In the genomic region with DNA sequence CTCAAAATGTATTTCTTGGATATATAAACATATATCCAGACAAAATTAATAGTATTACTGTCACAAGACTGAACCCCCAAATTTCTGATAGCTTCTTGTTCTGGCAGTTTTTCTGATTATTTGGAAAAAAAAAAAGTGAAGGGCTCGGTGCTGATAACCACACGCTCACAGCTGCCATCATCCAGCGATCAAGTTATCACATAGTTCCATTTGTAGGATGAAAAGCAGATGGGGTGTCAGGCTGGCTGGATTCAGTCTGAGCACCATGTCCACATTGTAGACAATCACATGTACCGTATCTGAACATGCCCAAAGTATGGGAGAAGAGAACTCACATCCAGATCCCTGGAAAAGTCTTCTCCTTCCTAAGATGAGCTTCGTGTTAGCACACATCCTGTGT, we compare ENCODE assay signal across 25 mouse cellular contexts. TPM values are rescaled to one million over a fixed set of nuclear protein-coding genes. Genes with fewer than 3 reads are reported as not detected.
A peak's percentile ranks its signal among the peaks of the same experiment; 100 is the strongest.
DNase-seq lines count a peak whose midpoint lies in the region; ATAC-seq and TF ChIP-seq lines count a peak whose summit lies in the region.
"Had no signal": no experiment of that assay in that cellular context is flagged by ENCODE, and none has a peak within 500 bp of the region (broad histone marks: within the 10 kb centered on the region; RNA-seq: fewer than 3 reads in every experiment).

No protein-coding gene starts in this region.

- intact Hi-C loops in heart, postnatal 25 days (cut with DNase I): no loop called here

- H3K4me1 ChIP-seq in liver, embryonic 14.5 days (replicated peaks; ENCODE audit: control insufficient read depth in 2 of 2, insufficient read depth in 2 of 2, low read length in 1 of 2): no peaks in the 10 kb centered on the region
- no peaks in the 10 kb centered on the region for H3K4me1 ChIP-seq in MEL (ENCODE audit: control insufficient read depth in 1 of 2, insufficient read depth in 2 of 2, low read length in 2 of 2)
- H3K4me1 ChIP-seq: embryonic facial prominence, embryonic 10.5 days; embryonic facial prominence, embryonic 13.5 days had no signal

- H3K4me3 ChIP-seq in liver, embryonic 14.5 days (ENCODE audit: insufficient read depth in 1 of 2, low read depth in 2 of 2, low read length in 2 of 2): no peak overlapping the region
- no peak overlapping the region for H3K4me3 ChIP-seq in MEL (ENCODE audit: control insufficient read depth in 1 of 2, insufficient read depth in 1 of 2, low read depth in 2 of 2, low read length in 2 of 2)
- H3K4me3 ChIP-seq: embryonic facial prominence, embryonic 10.5 days; embryonic facial prominence, embryonic 13.5 days; gastrocnemius, adult 2 months had no signal

- H3K79me2 ChIP-seq in MEL (ENCODE audit: control insufficient read depth, insufficient read depth, low read length, poor library complexity): no peaks in the 10 kb centered on the region

- H3K9me3 ChIP-seq in liver, embryonic 14.5 days (ENCODE audit: control insufficient read depth, low read length): no peaks in the 10 kb centered on the region
- H3K9me3 ChIP-seq in MEL (replicated peaks; ENCODE audit: insufficient read depth, low read length): no peaks in the 10 kb centered on the region
- H3K9me3 ChIP-seq: embryonic facial prominence, embryonic 10.5 days; embryonic facial prominence, embryonic 13.5 days had no signal

- TF ChIP-seq RAD21 in MEL (IDR thresholded peaks at IDR 0.05; ENCODE audit: low read depth, low read length): no peak

- 65% methylated on average over 5 of the region's 5 CpGs for WGBS in liver, embryonic 14.5 days (ENCODE audit: insufficient replicate concordance)

- no peaks in the 10 kb centered on the region for H3K36me3 ChIP-seq in liver, embryonic 14.5 days (replicated peaks; ENCODE audit: control insufficient read depth, insufficient read depth, low read depth)
- no peaks in the 10 kb centered on the region for H3K36me3 ChIP-seq in MEL (ENCODE audit: control insufficient read depth in 1 of 2, insufficient read depth in 2 of 2, low read length in 2 of 2)
- H3K36me3 ChIP-seq: embryonic facial prominence, embryonic 10.5 days; embryonic facial prominence, embryonic 13.5 days had no signal

- ATAC-seq in liver, embryonic 14.5 days (ENCODE audit: insufficient read depth): no peak
- ATAC-seq in erythroid progenitor cell, adult 5-6 weeks (replicated peaks; ENCODE audit: low FRiP score, poor library complexity, severe bottlenecking): peak; percentile 95
- peak; percentile 98 for ATAC-seq in megakaryocyte-erythroid progenitor cell, adult 5-6 weeks (replicated peaks; ENCODE audit: low FRiP score, low TSS enrichment, poor library complexity, severe bottlenecking)
- ATAC-seq: forebrain, embryonic 14.5 days; forebrain, postnatal 0 days; hindbrain, postnatal 0 days had no signal

- no peak overlapping the region for H3K4me2 ChIP-seq in liver, embryonic 14.5 days (ENCODE audit: low read depth)
- H3K4me2 ChIP-seq: embryonic facial prominence, embryonic 13.5 days; heart, embryonic 11.5 days; hindbrain, embryonic 14.5 days had no signal

- no peak overlapping the region for H3K9ac ChIP-seq in liver, embryonic 14.5 days (replicated peaks)
- no peak overlapping the region for H3K9ac ChIP-seq in MEL (ENCODE audit: control insufficient read depth, low read depth, low read length, poor library complexity, severe bottlenecking)
- H3K9ac ChIP-seq: embryonic facial prominence, embryonic 13.5 days; forebrain, postnatal 0 days; hindbrain, embryonic 14.5 days had no signal

- TF ChIP-seq EP300 in liver, embryonic 14.5 days (IDR thresholded peaks at IDR 0.05; ENCODE audit: low read depth): 0 out of 2 replicates have a peak, but pooled peaks have one; percentile 6
- TF ChIP-seq EP300 in MEL (IDR thresholded peaks at IDR 0.05; ENCODE audit: low read depth in 1 of 2, low read length in 2 of 2): no peak

- no peak for DNase-seq in liver, embryonic 14.5 days (ENCODE audit: low read depth in 3 of 3, low spot score in 3 of 3)
- no peak for DNase-seq in liver
- DNase-seq in MEL (ENCODE audit: low read depth, low spot score): no peak
- no peak for DNase-seq in heart, postnatal 25 days (ENCODE audit: low spot score)
- no peak for DNase-seq in layer of hippocampus, adult 18-20 months (ENCODE audit: low spot score in 2 of 2)
- DNase-seq: adrenal gland, adult 2 months; adrenal gland, postnatal 14 days; cerebellum, adult 11-12 months; cerebellum, adult 8-10 months; cerebellum, postnatal 10 days; cerebellum, postnatal 36 days; embryo, embryonic 11 days; forebrain, postnatal 0 days; gastrocnemius, adult 2 months; gastrocnemius, postnatal 14 days; heart, adult 11 months; heart, postnatal 36 days had no signal

- H3K27me3 ChIP-seq in liver, embryonic 14.5 days (ENCODE audit: control insufficient read depth, insufficient read depth, low read length): no peaks in the 10 kb centered on the region
- no peaks in the 10 kb centered on the region; a peak in 3 of 4 replicates for H3K27me3 ChIP-seq in MEL (ENCODE audit: control insufficient read depth in 1 of 2, insufficient read depth in 2 of 2, low read length in 2 of 2)
- H3K27me3 ChIP-seq: embryonic facial prominence, embryonic 13.5 days had no signal

- H3K27ac ChIP-seq in liver, embryonic 14.5 days: no peak overlapping the region
- no peak overlapping the region for H3K27ac ChIP-seq in MEL (ENCODE audit: control insufficient read depth, low read depth, low read length)
- H3K27ac ChIP-seq: embryonic facial prominence, embryonic 10.5 days; embryonic facial prominence, embryonic 13.5 days; gastrocnemius, adult 2 months; hindbrain, embryonic 14.5 days; hindbrain, postnatal 0 days had no signal

- TF ChIP-seq CTCF in liver, embryonic 14.5 days (IDR thresholded peaks at IDR 0.05; ENCODE audit: low read depth): no peak
- TF ChIP-seq CTCF in MEL (IDR thresholded peaks at IDR 0.05 in 2 of 3, conservative IDR thresholded peaks at IDR 0.05 in 1 of 3; ENCODE audit: control insufficient read depth in 1 of 3, insufficient read depth in 1 of 3, low read depth in 2 of 3, low read length in 3 of 3, poor library complexity in 1 of 3, severe bottlenecking in 1 of 3): no peak

- TF ChIP-seq POLR2A in MEL (IDR thresholded peaks at IDR 0.05; ENCODE audit: control insufficient read depth in 1 of 2, insufficient read depth in 1 of 2, low read depth in 1 of 2, low read length in 2 of 2, poor library complexity in 1 of 2): no peak

TF ChIP-seq in MEL, 35 proteins besides CTCF, POLR2A, EP300 and RAD21:
- TF ChIP-seq ZNF384 (IDR thresholded peaks at IDR 0.05; ENCODE audit: low read depth, low read length): 0 out of 2 replicates have a peak, but pooled peaks have one; percentile 25
- TF ChIP-seq TCF12 (IDR thresholded peaks at IDR 0.05; ENCODE audit: low read depth, low read length): 0 out of 2 replicates have a peak, but pooled peaks have one; percentile 9
- TF ChIP-seq ZMIZ1 (IDR thresholded peaks at IDR 0.05; ENCODE audit: low read depth, low read length): no peak
TF ChIP-seq in MEL: peak in this region for 2.

RNA-seq across cellular contexts. Expression of gene Usp15, which starts 26.0 kb away (rescaled TPM):
- 24.9 and 44.2 TPM in 2 replicates for polyA plus RNA-seq in liver, embryonic 14.5 days (2012; rRNA removed)
- polyA plus RNA-seq in liver, embryonic 14.5 days (2014; fragmentation: Nextera tagmentation; extraction: Ambion mirVana): 94.2 and 104 TPM in 2 replicates
- 98.2 and 118 TPM in 2 replicates for total RNA-seq in MEL (2012; rRNA removed)
- 100 to 1,000 TPM; 117 to 150 TPM for polyA plus RNA-seq in MEL (2012; ENCODE audit: insufficient read depth in 1 of 2, insufficient read length in 2 of 2, low read depth in 1 of 2, low replicate concordance in 2 of 2, missing spikeins in 1 of 2)
- total RNA-seq in erythroid progenitor cell, adult 5-6 weeks (2015; ENCODE audit: low replicate concordance): 405 and 417 TPM in 2 replicates
- 704 and 813 TPM in 2 replicates for total RNA-seq in erythroid progenitor cell, adult 5-6 weeks (2017; ENCODE audit: low replicate concordance)
- total RNA-seq in megakaryocyte-erythroid progenitor cell, adult 5-6 weeks (2014; fragmentation: Nextera tagmentation): 238 and 273 TPM in 2 replicates
- 392 and 407 TPM in 2 replicates for total RNA-seq in megakaryocyte-erythroid progenitor cell, adult 5-6 weeks (2017)
- total RNA-seq in heart, postnatal 25 days (2021): 10 to 100 TPM; 88.5 to 94.6 TPM
- 10 to 100 TPM; 90.1 to 90.4 TPM for total RNA-seq in layer of hippocampus, adult 18-20 months (2021)

RNA-seq across cellular contexts. Expression of gene Fam19a2, which starts 41.0 kb away (rescaled TPM):
- 0.12 and 0.14 TPM in 2 replicates for polyA plus RNA-seq in liver, embryonic 14.5 days (2012; rRNA removed)
- 0.20 and 0.29 TPM in 2 replicates for polyA plus RNA-seq in liver, embryonic 14.5 days (2014; fragmentation: Nextera tagmentation; extraction: Ambion mirVana)
- not detected in 2 replicates for total RNA-seq in MEL (2012; rRNA removed)
- polyA plus RNA-seq in MEL (2012; ENCODE audit: insufficient read depth in 1 of 2, insufficient read length in 2 of 2, low read depth in 1 of 2, low replicate concordance in 2 of 2, missing spikeins in 1 of 2): not detected
- total RNA-seq in erythroid progenitor cell, adult 5-6 weeks (2015; ENCODE audit: low replicate concordance): not detected in 2 replicates
- not detected in 2 replicates for total RNA-seq in erythroid progenitor cell, adult 5-6 weeks (2017; ENCODE audit: low replicate concordance)
- not detected in 2 replicates for total RNA-seq in megakaryocyte-erythroid progenitor cell, adult 5-6 weeks (2014; fragmentation: Nextera tagmentation)
- total RNA-seq in megakaryocyte-erythroid progenitor cell, adult 5-6 weeks (2017): not detected in 2 replicates
- under 1 TPM; 0.06 to 0.13 TPM for total RNA-seq in heart, postnatal 25 days (2021)
- total RNA-seq in layer of hippocampus, adult 18-20 months (2021): 10 to 100 TPM; 44.7 to 45.1 TPM
- total RNA-seq: gastrocnemius, adult 2 months had no signal

Comparison
In these comparisons a context has a peak if more than half of its experiments do, and no peak if none do; other contexts are left out.
1. RNA of gene Fam19a2, which starts 41.0 kb away (total RNA-seq): 44.7 to 45.1 TPM in layer of hippocampus, adult 18-20 months; 0.06 to 0.13 TPM in heart, postnatal 25 days, not detected in MEL, not detected in erythroid progenitor cell, adult 5-6 weeks and not detected in megakaryocyte-erythroid progenitor cell, adult 5-6 weeks; every median in the first group is over 10 times any median in the second.